Mouse (Mus musculus) forebrain, embryonic 10.5 days (tissue): ENCODE data around the gene Arfgap3. TPM values are rescaled to one million over a fixed set of nuclear protein-coding genes. Genes with fewer than 3 reads are reported as not detected.
"Not testable (repeated sequence)": the region's sequence is repeated elsewhere in the genome, so short reads cannot be mapped to it uniquely, and the experiment has no call there.

Source experiments
- DNase-seq: peaks from one replicate; pipeline ENCODE4 v3.0.0-alpha.2; 2017; ENCODE audit warnings: low spot score; ENCODE audit errors: extremely low spot score
- H3K27ac ChIP-seq: fragments of 300-500 bp; sonication (generic); 2 replicates; pipeline ENCODE4 v1.5.1; 2016; ENCODE audit warnings: mild to moderate bottlenecking
- H3K27me3 ChIP-seq: fragments of 300-500 bp; sonication (generic); 2 replicates; pipeline ENCODE4 v1.6.1; 2016; ENCODE audit warnings: mild to moderate bottlenecking; ENCODE audit not compliant: poor library complexity, severe bottlenecking
- H3K36me3 ChIP-seq: fragments of 300-500 bp; sonication (generic); replicated peaks from 2 replicates; pipeline ENCODE4 v1.6.1; 2016; ENCODE audit warnings: mild to moderate bottlenecking, moderate library complexity
- H3K4me1 ChIP-seq: fragments of 300-500 bp; sonication (generic); 2 replicates; pipeline ENCODE4 v1.6.1; 2016
- H3K4me3 ChIP-seq: fragments of 300-500 bp; sonication (generic); 2 replicates; pipeline ENCODE4 v1.5.1; 2016; ENCODE audit warnings: mild to moderate bottlenecking, moderate library complexity
- H3K9me3 ChIP-seq: fragments of 300-500 bp; sonication (generic); 2 replicates; pipeline ENCODE4 v1.6.1; 2016; ENCODE audit warnings: mild to moderate bottlenecking, moderate library complexity
- WGBS: fragments of 180-500 bp; shearing (Covaris S2); methylation state at CpG from one replicate; pipeline ENCODE4 v1.1.7; 2016; 5-methylcytosine and 5-hydroxymethylcytosine counted together
- polyA plus RNA-seq: library from polyadenylated mRNA; unstranded; fragments of >200 nt; fragmentation: Nextera tagmentation; extraction: Ambion mirVana; gene quantifications from 2 replicates; pipeline ENCODE4 v1.2.1, GENCODE M21; 2016

The Arfgap3 gene
- 24.4 TPM in 2 replicates for polyA plus RNA-seq

DNA sequence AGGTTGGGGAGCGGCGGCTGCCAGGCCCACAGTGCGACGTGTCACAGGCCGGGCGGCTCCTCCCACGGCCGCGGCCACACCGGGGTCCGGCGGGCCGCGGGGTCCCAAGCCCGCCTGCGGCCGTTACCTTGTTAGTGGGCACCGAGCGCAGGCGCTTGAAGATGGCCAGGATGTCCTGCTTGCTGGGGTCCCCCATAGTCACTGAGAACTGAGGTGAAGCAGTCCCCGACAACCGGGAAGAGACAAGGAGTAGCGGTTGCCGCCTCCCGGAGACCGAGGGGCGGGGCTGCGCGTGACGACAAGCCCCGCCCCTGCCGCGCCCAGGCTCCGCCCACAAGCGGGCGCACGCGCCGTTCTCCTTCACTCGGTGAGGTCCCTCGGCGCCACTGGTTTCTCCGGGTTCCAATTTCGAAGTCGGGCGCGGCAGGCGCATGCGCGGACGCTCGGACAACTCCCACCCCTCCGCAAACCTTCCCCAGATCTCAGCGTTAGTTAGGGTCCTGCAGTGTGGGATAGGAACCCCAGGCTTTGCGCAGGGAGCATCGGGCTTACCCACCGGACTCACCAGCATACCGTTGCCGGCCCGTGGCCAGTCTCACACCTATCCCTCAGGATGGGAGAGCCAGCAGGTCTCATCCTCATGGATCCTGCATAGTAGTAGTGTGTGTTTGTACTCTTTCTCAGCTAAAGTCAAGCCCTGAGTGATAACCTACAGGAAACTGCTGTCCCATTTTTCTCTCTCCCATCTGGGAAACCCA lies at the start of gene Arfgap3:
Gene Arfgap3 (minus strand): TSS at position 294 of the 758 bp plus-strand sequence.
- Histone ChIP-seq H3K4me3 (peak within 1 kb of the TSS; percentile 93), H3K9me3 (no peaks in the 10 kb centered on the region), H3K27ac (peak within 1 kb of the TSS; percentile 87), H3K36me3 (0 out of 2 replicates have a peak, but pooled peaks cover 6% of the 10 kb centered on the region), H3K27me3 (peaks cover 12% of the 10 kb centered on the region), H3K4me1 (peaks cover 24% of the 10 kb centered on the region)
- under 1% methylated on average over 60 of the region's 60 CpGs for WGBS
- peak; percentile 95 for DNase-seq

DNA sequence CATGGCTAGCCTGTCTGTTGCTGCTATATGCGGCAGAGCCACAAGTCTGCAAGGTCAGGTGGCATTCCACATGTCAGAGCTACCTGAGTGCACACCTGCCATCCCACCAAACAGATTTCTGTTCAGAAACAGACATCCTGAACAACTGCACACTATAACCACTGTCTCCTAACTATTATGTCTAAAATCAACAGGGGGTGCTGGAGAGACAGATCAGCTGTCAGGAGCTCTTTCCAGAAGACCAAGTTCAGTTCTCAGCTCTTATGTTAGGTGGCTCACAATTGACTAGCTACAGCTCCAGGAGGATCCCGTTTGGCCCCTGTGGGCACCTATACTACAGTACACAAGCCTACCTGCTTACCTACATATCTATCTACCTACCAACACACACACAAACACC lies 42.7 kb upstream of the Arfgap3 start:
- Histone ChIP-seq H3K9me3 (no peaks in the 10 kb centered on the region), H3K36me3 (peaks cover 33% of the 10 kb centered on the region), H3K4me1 (peaks cover 15% of the 10 kb centered on the region; the same call in 1 of the 2 replicates), H3K27ac (no peak overlapping the region), H3K4me3 (no peak overlapping the region), H3K27me3 (no peaks in the 10 kb centered on the region)
- no peak for DNase-seq
- 92% methylated on average over 2 of the region's 2 CpGs for WGBS

DNA sequence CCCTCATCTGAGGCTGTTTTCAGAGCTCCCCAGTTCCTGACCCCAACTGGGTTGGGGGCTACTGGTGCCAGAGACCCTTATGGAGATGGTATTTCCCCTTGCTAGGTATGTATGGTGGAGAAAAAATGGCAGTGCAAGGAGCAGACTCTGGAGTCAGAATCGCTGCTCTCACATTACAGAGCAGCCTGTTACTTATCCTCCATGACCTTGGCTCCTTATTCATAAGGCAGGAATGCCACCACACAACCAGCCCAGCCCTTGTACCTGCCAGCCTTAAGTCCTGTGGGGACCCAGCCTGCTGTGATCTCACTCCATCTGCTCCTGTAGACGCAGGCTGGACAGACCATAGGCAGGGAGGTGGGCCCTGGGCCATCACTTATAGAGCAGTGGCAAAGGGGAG lies 37.9 kb upstream of the Arfgap3 start:
- Histone ChIP-seq H3K4me3 (no peak overlapping the region), H3K4me1 (peaks cover 3% of the 10 kb centered on the region; the same call in 1 of the 2 replicates), H3K9me3 (no peaks in the 10 kb centered on the region), H3K27me3 (no peaks in the 10 kb centered on the region), H3K27ac (no peak overlapping the region), H3K36me3 (peaks cover 81% of the 10 kb centered on the region)
- no peak for DNase-seq
- 88% methylated on average over 2 of the region's 2 CpGs for WGBS

DNA sequence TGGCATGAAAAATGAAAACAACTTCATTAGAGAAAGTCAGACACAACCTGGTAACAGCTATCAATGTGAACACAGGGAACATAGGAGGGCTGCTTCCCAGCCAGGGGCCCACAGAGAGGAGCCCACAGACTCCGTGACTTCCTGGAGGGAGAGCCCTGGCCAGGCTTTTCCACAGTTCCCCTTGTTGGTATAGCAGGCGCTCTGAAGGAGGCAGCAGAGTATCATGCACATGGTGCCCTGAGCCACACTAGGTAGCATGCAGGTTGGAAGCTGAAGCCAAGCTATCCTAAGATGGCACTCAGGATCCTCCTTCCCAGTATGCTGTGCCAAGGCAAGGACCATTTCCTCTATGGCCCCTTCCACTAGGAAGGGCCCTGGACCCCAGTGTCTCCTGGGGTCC lies 33.6 kb upstream of the Arfgap3 start:
- no peak for DNase-seq
- H3K4me3 ChIP-seq, result no peak overlapping the region
- H3K27me3 ChIP-seq, result no peaks in the 10 kb centered on the region
- no peaks in the 10 kb centered on the region for H3K4me1 ChIP-seq
- H3K9me3 ChIP-seq, result no peaks in the 10 kb centered on the region
- H3K36me3 ChIP-seq, result peaks cover 83% of the 10 kb centered on the region
- 92% methylated on average over 2 of the region's 2 CpGs for WGBS
- H3K27ac ChIP-seq, result no peak overlapping the region

DNA sequence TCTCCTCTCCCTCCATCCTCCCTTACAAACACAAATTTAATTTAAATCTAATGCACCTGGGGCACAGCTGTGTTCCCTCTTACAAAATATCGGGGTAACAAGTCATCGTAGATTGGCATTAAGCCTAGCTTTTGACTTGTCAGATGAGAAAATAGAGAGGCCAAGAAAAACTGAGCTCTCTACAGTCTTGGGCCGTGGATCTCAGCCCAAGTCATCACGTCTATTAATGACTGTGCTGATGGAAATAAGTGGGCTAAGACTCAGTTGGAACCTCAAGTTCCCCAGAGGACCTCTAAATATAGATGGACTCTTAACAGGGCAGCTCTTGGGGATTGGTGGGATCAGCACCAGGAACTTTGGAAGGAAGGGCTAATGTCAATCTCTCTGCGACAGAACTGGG lies 33.1 kb upstream of the Arfgap3 start:
- 91% methylated on average over 5 of the region's 5 CpGs for WGBS
- Histone ChIP-seq H3K27me3 (no peaks in the 10 kb centered on the region), H3K9me3 (no peaks in the 10 kb centered on the region), H3K36me3 (peaks cover 83% of the 10 kb centered on the region), H3K4me3 (no peak overlapping the region), H3K27ac (no peak overlapping the region), H3K4me1 (no peaks in the 10 kb centered on the region)
- no peak for DNase-seq

DNA sequence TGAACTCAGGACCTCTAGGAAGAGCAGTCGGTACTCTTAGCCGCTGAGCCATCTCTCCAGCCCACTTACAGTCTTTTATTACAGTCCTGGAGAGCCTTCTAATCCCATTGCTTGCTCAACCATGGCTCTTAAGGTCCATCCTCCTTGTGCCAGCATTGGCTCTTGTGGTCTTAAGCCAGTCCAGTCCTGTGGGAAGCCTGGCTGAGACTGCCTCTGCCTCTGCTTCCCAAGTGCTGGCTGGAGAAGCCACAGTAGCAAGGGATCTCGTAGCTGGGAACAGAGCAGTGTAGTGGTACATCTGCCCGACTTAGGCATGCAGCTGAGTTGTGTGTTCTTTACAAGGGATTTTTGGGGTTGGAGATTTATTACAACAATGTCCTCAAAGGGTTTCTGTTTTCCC lies 32.4 kb upstream of the Arfgap3 start:
- DNase-seq, result no peak
- Histone ChIP-seq H3K27ac (no peak overlapping the region), H3K9me3 (no peaks in the 10 kb centered on the region), H3K27me3 (no peaks in the 10 kb centered on the region), H3K4me1 (no peaks in the 10 kb centered on the region), H3K36me3 (peaks cover 83% of the 10 kb centered on the region), H3K4me3 (no peak overlapping the region)
- WGBS, result 87% methylated on average over 4 of the region's 4 CpGs

DNA sequence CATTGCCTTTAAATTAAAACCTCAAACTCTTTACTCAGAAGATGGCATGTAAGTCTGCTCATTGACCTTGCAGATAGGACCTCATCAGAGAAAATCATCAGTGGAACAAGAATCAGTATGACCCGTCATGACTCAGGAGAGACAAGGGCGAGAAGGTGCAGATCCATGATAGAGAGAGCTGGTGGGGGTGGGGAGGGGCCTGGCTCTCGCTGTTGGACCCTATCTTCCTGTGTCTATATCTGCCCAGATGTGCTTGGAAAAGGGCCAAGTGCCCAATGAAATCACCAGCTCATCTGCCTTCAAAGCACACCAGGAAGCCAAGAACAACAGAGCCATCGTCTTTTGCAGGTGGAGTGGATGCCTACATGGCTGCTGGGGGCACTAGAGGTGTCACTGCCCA lies 27.1 kb upstream of the Arfgap3 start:
- Histone ChIP-seq H3K4me3 (no peak overlapping the region), H3K4me1 (no peaks in the 10 kb centered on the region), H3K9me3 (no peaks in the 10 kb centered on the region), H3K27me3 (no peaks in the 10 kb centered on the region), H3K36me3 (peaks cover 42% of the 10 kb centered on the region), H3K27ac (no peak overlapping the region)
- DNase-seq, result no peak
- 90% methylated on average over 4 of the region's 4 CpGs for WGBS

DNA sequence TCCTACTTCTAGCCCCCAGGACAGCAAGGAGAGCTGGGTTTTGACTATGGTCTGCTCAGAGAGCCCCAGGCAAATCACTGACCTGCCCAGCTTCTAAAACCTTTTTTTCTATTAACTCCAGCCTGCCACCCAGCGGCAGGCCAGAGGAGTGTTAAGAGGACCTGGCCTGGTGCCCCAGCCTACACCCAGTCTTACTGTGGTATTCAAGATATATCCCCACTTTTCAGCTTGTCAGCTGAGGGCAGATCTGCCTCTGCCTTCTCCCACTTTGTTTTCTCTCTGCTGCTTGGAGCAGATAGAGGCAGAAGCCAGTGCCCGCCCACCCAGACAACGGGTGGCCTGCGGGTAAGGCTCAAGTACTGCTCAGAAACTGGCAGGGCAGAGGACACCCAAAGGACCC lies 25.1 kb upstream of the Arfgap3 start:
- Histone ChIP-seq H3K4me3 (no peak overlapping the region), H3K4me1 (no peaks in the 10 kb centered on the region), H3K9me3 (no peaks in the 10 kb centered on the region), H3K27me3 (no peaks in the 10 kb centered on the region), H3K27ac (no peak overlapping the region), H3K36me3 (peaks cover 36% of the 10 kb centered on the region)
- peak; percentile 28 for DNase-seq
- WGBS, result 68% methylated on average over 4 of the region's 4 CpGs

DNA sequence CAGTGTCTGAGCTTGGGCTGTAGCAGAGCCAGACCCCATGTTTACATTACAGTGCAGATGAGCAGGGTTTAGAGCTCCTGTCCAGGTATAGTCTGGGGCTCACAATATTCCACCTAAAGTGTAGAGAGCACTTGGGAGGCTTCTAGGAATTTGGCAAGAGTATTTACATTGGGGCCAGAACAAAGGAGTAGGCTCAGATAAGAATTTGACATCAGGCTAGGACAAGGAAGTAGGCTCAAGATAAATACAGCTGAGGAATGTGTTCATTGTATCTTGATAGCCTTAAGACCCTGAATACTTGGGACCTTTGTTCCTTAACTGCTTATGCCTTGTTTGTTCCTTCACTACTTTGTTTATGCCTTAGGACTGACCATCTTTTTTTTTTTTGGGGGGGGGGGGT lies 24.0 kb upstream of the Arfgap3 start:
- H3K36me3 ChIP-seq, result peaks cover 28% of the 10 kb centered on the region
- no peak for DNase-seq
- H3K9me3 ChIP-seq, result no peaks in the 10 kb centered on the region
- no peak overlapping the region for H3K27ac ChIP-seq
- no peaks in the 10 kb centered on the region for H3K27me3 ChIP-seq
- no peak overlapping the region for H3K4me3 ChIP-seq
- H3K4me1 ChIP-seq, result no peaks in the 10 kb centered on the region

DNA sequence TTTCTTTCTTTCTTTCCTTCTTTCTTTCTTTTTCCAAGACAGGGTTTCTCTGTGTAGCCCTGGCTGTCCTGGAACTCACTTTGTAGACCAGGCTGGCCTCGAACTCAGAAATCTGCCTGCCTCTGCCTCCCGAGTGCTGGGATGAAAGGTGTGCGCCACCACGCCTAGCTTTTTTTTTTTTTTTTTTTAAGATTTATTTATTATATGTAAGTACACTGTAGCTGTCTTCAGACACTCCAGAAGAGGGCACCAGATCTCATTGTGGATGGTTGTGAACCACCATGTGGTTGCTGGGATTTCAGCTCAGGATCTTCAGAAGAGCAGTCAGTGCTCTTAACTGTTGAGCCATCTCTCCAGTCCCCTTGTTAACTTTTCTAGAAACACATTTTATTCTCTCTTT lies 18.7 kb upstream of the Arfgap3 start:
- not testable (repeated sequence) for H3K4me3 ChIP-seq, H3K27ac ChIP-seq, H3K4me1 ChIP-seq, H3K36me3 ChIP-seq, DNase-seq, H3K9me3 ChIP-seq
- H3K27me3 ChIP-seq, result peaks cover 26% of the 10 kb centered on the region
- WGBS, result 79% methylated on average over 4 of the region's 4 CpGs

DNA sequence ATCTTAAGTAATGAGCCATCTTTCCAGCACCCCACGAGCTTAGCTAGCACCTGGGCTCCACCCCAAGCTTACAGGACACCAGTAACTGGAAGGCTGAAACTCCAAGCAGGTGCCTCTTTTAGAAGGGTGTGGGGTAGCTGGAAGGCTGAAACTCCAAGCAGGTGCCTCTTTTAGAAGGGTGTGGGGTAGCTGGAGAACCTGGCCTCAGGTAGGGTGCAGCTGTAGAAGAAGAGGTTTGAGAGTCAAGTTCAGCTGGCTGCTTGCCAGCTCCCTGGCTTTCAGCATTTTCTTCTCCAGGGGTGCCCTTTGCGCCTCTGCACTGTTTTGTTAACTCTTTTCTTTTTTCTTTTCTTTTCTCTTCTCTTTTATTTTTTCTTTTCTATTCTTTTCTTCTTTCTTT lies 18.2 kb upstream of the Arfgap3 start:
- Histone ChIP-seq H3K4me1 (peaks cover 7% of the 10 kb centered on the region), H3K36me3 (no peaks in the 10 kb centered on the region), H3K27ac (no peak overlapping the region), H3K9me3 (peaks cover 7% of the 10 kb centered on the region; the same call in 1 of the 2 replicates), H3K4me3 (no peak overlapping the region), H3K27me3 (peaks cover 26% of the 10 kb centered on the region)
- WGBS, result 96% methylated on average over 2 of the region's 2 CpGs
- DNase-seq, result no peak

DNA sequence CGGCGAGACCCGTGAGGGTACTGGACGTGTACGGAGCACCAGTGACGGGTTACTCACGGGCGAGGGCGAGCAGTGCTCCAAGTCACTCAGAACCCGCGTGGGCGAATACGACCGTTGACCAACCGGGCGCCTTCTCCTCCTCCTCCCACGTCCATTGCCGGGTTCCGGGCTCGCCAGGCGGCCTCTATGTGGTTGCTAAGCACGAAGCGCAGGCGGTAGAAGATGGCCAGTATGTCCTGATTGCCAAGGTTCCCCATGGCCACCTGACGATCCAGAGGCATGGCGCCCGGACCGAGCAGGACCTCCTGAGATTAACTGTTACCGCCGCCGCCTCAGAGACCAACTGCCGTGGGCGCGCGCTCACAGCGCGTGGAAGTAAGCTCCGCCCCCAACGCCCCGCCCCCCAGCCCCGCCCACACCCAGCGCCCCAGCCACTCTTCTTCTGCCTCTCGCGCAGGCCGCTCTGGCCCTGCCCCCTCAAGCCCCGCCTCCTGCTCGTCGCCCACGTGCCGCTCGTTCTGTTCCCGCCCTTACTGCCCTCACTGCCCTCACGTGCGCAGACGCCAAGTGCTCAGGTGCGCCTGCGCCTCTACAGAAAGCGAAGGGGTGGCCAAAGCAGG lies 17.0 kb upstream of the Arfgap3 start:
- H3K27me3 ChIP-seq, result peaks cover 26% of the 10 kb centered on the region
- WGBS, result 27% methylated on average over 58 of the region's 58 CpGs
- peaks cover 7% of the 10 kb centered on the region for H3K4me1 ChIP-seq
- peak; percentile 62 for DNase-seq
- H3K36me3 ChIP-seq, result no peaks in the 10 kb centered on the region
- H3K9me3 ChIP-seq, result peaks cover 7% of the 10 kb centered on the region; the same call in 1 of the 2 replicates
- H3K27ac ChIP-seq, result no peak overlapping the region; the same call in 1 of the 2 replicates
- peak overlapping the region; percentile 45 for H3K4me3 ChIP-seq

DNA sequence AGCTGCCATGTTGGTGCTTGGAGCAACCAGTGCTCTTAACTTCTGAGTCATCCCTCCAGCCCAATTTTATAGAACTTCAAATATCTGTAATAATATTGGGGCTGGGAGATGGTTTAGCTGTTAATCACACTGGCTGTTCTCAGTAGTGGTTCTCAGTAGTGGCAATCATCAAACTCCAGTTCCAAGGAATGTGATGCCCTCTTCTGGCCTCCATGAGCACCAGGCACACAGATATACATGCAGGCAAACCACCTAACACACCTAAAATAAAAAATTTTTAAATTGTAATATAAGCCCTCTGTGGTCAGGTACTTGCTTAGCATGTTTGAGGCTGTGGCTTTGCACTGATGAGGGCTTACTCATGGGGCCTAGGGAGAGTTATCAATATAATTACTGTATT lies 15.7 kb upstream of the Arfgap3 start:
- peaks cover 7% of the 10 kb centered on the region for H3K4me1 ChIP-seq
- peaks cover 7% of the 10 kb centered on the region; the same call in 1 of the 2 replicates for H3K9me3 ChIP-seq
- no peak for DNase-seq
- no peak overlapping the region for H3K27ac ChIP-seq
- H3K27me3 ChIP-seq, result peaks cover 26% of the 10 kb centered on the region
- H3K4me3 ChIP-seq, result no peak overlapping the region
- no peaks in the 10 kb centered on the region for H3K36me3 ChIP-seq
